Mouse (Mus musculus): Measurements from ENCODE around the gene Sdhaf1.

- TF ChIP-seq CTCF (IDR thresholded peaks at IDR 0.05; ENCODE audit: extremely low read depth, insufficient read depth, insufficient read length, insufficient replicate concordance) (no peak), POLR2A (IDR thresholded peaks at IDR 0.05; ENCODE audit: low read depth, low read length) (no peak)
Measured at GRCm38 (mm10) chr7:30281522-30281921, 42.2 kb downstream of the Sdhaf1 start.
